Mouse (Mus musculus): ENCODE measurements around the gene 4930558K02Rik. TPM values are rescaled to one million over a fixed set of nuclear protein-coding genes. Genes with fewer than 3 reads are reported as not detected.

The 4930558K02Rik gene
- polyA plus RNA-seq, 1 experiment from 2014 or later, result not detected

DNA sequence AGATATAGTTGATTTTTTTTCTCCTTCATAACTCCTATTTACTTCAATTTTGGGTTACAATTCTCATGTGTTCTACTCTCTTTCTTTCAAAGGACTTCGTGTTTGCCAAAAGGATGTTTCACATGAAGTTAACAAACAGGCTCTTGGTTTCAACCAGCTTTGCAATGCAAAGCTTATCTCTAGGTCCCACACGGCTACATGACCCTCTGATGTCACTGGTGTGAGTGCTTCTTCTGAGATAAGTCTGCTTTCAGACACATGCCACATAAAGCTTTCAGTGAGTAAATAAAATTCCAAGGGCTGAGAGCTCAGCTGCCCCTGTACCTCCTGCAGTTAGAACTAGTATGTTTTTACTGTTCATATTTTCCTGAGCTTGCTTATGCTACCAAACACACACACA, 84.9 kb downstream of the 4930558K02Rik start:
- Histone ChIP-seq H3K4me2 (peak overlapping the region; percentile 62), H3K4me1 (replicated peaks) (peaks cover 44% of the 10 kb centered on the region)

GRCm38 (mm10) chr1:161894126-161894525, 85.3 kb downstream of the 4930558K02Rik start:
- Histone ChIP-seq H3K4me2 (peak overlapping the region; percentile 62), H3K27me3 (no peaks in the 10 kb centered on the region), H3K9me3 (replicated peaks) (no peaks in the 10 kb centered on the region), H3K4me1 (replicated peaks) (peaks cover 44% of the 10 kb centered on the region), H3K27ac (replicated peaks) (peak overlapping the region; percentile 96), H3K9ac (peak overlapping the region; percentile 45), H3K4me3 (replicated peaks) (peak overlapping the region; percentile 17), H3K36me3 (replicated peaks) (no peaks in the 10 kb centered on the region)
- peak; percentile 60 for ATAC-seq (ENCODE audit: insufficient read depth)
- WGBS (ENCODE audit: insufficient replicate concordance), result 11% methylated on average over 2 of the region's 2 CpGs

More for the DNA sequence above, 84.9 kb downstream of the 4930558K02Rik start:
- H3K27me3 ChIP-seq, result no peaks in the 10 kb centered on the region
- peak overlapping the region; percentile 96 for H3K27ac ChIP-seq (replicated peaks)
- no peaks in the 10 kb centered on the region for H3K9me3 ChIP-seq (replicated peaks)
- H3K4me3 ChIP-seq (replicated peaks), result no peak overlapping the region
- WGBS (ENCODE audit: insufficient replicate concordance), result 7% methylated on average over 2 of the region's 2 CpGs
- H3K9ac ChIP-seq, result peak overlapping the region; percentile 45; the same call in 1 of the 2 replicates
- ATAC-seq (ENCODE audit: insufficient read depth), result peak; percentile 96
- H3K36me3 ChIP-seq (replicated peaks), result no peaks in the 10 kb centered on the region

Other genes with a start within 250 kb of the 4930558K02Rik start
- gene Fasl, start 191.1 kb downstream of the 4930558K02Rik start, polyA plus RNA-seq (2015; fragmentation: Nextera tagmentation; extraction: Ambion mirVana), result 0.06 and 0.08 TPM in 2 replicates
- gene Suco, start 103.0 kb downstream of the 4930558K02Rik start, polyA plus RNA-seq (2015; fragmentation: Nextera tagmentation; extraction: Ambion mirVana), result 11.1 and 12.6 TPM in 2 replicates
- 9.3 and 11.6 TPM in 2 replicates for gene Pigc, start 10.4 kb downstream of the 4930558K02Rik start, polyA plus RNA-seq (2015; fragmentation: Nextera tagmentation; extraction: Ambion mirVana)